Mouse (Mus musculus): Measurements from ENCODE around the gene Zfp970. TPM values are rescaled to one million over a fixed set of nuclear protein-coding genes. Genes with fewer than 3 reads are reported as not detected.
A peak's percentile ranks its signal among the peaks of the same experiment; 100 is the strongest.
"Not testable (repeated sequence)": the region's sequence is repeated elsewhere in the genome, so short reads cannot be mapped to it uniquely, and the experiment has no call there.

Zfp970 gene
- polyA plus RNA-seq (2015; fragmentation: Nextera tagmentation; extraction: Ambion mirVana) = 9.8 and 10.2 TPM in 2 replicates

DNA sequence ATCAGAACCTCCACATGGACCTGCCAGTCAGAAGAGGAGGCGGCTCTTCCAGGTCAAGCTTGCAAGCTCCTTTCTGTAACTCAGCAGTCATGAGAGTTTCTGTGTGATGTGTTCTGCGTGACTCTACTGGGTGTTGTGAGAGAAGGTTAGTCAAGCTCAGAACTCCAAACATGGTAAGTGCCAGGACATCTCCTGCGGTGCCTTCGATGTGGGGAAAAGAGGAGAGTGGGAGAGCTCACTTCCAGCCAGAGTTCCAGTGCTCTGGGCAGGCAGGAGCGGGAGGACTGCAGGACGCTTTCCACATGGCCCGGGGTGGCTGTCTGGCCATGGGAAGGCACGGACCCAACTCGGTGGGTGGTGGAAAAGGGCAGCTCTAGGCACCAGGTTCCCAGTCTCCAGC lies at the start of gene Zfp970:
Gene Zfp970 (plus strand): TSS at position 58 of the 400 bp plus-strand sequence.
- Histone ChIP-seq H3K4me2 (peak within 1 kb of the TSS; percentile 67), H3K4me3 (peak within 1 kb of the TSS; percentile 55), H3K9ac (peak within 1 kb of the TSS; percentile 77)
- not testable (repeated sequence) for H3K27me3 ChIP-seq (replicated peaks); H3K9me3 ChIP-seq; H3K36me3 ChIP-seq; H3K27ac ChIP-seq (replicated peaks); H3K4me1 ChIP-seq; ATAC-seq (ENCODE audit: extremely low read depth, insufficient number of reproducible peaks, low FRiP score, low TSS enrichment)
- 6% methylated on average over 8 of the region's 9 CpGs for WGBS

DNA sequence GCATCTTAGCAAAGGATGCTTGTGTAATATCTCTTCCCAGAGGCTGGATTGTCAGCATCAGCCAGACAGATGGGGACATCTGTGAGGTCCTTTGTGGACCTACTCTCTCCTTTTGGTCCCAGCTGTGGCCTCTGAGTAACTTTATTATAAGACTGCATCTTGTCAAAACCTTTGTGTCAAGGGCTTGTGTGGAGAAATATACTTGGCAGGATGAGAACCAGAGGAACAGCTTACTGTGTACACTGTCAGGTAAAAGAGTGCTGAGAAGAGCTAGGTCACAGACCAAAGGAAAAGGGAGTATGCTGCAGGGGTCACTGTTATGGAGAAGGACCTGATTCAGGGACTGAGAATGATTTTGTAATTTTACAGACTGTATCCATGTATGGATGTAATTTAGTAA lies 3.7 kb downstream of the Zfp970 start:
- not testable (repeated sequence) for H3K36me3 ChIP-seq; H3K27me3 ChIP-seq (replicated peaks); H3K4me1 ChIP-seq; H3K9ac ChIP-seq; H3K4me2 ChIP-seq; H3K27ac ChIP-seq (replicated peaks); H3K4me3 ChIP-seq; ATAC-seq (ENCODE audit: extremely low read depth, insufficient number of reproducible peaks, low FRiP score, low TSS enrichment); H3K9me3 ChIP-seq

DNA sequence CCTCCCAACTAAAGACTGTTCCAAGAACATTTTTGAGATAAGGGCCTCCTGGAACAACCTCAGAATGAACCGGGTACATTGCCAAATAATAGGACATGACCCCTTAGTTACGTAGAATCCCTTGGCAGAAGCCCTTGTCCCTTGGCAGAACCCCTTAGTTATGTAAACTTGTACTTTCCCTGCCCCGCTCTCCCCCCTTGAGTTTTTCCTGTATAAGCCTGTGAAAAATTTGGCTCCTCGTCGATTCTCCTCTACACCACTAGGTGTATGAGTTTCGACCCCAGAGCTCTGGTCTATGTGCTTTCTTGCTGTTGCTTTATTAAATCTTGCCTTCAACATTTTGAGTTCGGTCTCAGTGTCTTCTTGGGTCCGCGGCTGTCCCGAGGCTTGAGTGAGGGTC lies 7.7 kb downstream of the Zfp970 start:
- H3K9me3 ChIP-seq, H3K36me3 ChIP-seq: not testable (repeated sequence)
- WGBS = 74% methylated on average over 5 of the region's 10 CpGs

DNA sequence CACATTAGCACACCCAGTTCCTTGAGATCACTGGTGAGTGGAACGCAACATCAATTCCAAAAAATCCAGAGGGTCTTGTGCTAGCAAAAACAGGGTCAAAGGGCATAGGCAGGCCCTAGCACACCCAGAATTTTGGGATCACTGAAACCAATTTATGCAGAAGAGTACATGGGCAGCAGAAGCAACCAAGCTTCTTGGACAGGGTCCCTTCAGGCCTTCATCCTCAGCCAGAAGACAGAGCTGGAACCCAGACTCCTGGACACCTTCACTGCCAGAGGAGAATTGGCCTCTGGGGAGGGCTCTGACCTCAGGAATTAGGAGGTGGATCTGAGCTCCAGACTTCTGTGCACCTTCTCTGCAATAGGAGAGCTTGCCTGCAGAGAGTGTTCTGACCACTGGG lies 17.4 kb downstream of the Zfp970 start:
- H3K4me3 ChIP-seq; ATAC-seq (ENCODE audit: extremely low read depth, insufficient number of reproducible peaks, low FRiP score, low TSS enrichment); H3K27me3 ChIP-seq (replicated peaks): not testable (repeated sequence)

More for the DNA sequence above, 7.7 kb downstream of the Zfp970 start:
- not testable (repeated sequence) for H3K4me3 ChIP-seq; H3K4me1 ChIP-seq; ATAC-seq (ENCODE audit: extremely low read depth, insufficient number of reproducible peaks, low FRiP score, low TSS enrichment); H3K9ac ChIP-seq; H3K27ac ChIP-seq (replicated peaks); H3K4me2 ChIP-seq; H3K27me3 ChIP-seq (replicated peaks)

DNA sequence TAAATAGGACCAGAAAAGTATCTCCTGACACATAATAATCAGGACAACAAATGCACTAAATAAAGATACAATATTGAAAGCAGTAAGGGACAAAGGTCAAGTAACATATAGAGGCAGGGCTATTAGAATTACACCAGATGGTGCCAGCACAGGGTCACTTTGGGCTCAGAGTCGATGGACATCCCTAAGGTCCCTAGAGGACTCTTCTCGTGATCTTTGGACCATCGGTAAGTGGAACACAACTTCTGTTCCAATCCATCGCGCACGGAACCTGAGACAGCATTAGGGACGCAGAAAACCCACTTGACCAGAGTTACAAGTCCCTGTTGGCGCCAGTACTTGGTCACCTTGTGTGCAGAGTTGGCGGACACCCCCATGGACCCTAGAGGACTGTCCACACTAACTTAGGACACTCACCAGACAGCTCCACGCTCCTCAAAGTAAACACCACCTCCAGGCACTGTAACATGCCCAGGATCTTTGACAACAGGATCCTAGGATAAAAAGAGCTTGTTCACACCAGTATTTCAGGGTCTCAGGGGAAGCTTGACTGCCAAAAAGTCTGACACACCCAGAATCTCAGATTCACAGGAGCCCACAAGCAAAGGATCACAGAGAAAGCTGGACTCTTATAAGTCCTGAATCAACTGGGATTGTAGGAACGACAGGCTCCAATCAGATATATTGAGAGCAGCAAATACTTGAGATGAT lies 18.9 kb downstream of the Zfp970 start:
- 75% methylated on average over 11 of the region's 11 CpGs for WGBS
- not testable (repeated sequence) for ATAC-seq (ENCODE audit: extremely low read depth, insufficient number of reproducible peaks, low FRiP score, low TSS enrichment); H3K9ac ChIP-seq; H3K4me3 ChIP-seq; H3K4me1 ChIP-seq; H3K27ac ChIP-seq (replicated peaks); H3K9me3 ChIP-seq; H3K27me3 ChIP-seq (replicated peaks); H3K36me3 ChIP-seq; H3K4me2 ChIP-seq

More for the DNA sequence above, 17.4 kb downstream of the Zfp970 start:
- not testable (repeated sequence) for H3K9ac ChIP-seq; H3K36me3 ChIP-seq; H3K4me1 ChIP-seq; H3K9me3 ChIP-seq; H3K4me2 ChIP-seq; H3K27ac ChIP-seq (replicated peaks)
- 89% methylated on average over 1 of the region's 1 CpGs for WGBS

DNA sequence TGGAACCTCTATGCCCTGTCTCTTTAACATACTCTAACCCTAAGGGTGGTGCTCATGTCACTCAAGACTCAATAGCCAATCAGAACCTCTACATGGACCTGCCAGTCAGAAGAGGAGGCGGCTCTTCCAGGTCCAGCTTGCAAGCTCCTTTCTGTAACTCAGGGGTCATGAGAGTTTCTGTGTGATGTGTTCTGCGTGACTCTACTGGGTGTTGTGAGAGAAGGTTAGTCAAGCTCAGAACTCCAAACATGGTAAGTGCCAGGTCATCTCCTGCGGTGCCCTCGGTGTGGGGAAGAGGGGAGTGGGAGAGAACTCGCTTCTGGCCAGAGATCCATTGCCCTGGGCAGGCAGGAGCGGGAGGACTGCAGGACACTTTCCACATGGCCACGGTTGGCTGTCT lies 33.5 kb downstream of the Zfp970 start, which contains the start of gene Gm14403:
Gene Gm14403 (plus strand): TSS at position 149 of the 400 bp plus-strand sequence.
- H3K4me3 ChIP-seq = peak within 1 kb of the TSS; percentile 58
- not testable (repeated sequence) for ATAC-seq (ENCODE audit: extremely low read depth, insufficient number of reproducible peaks, low FRiP score, low TSS enrichment); H3K9me3 ChIP-seq; H3K27me3 ChIP-seq (replicated peaks); H3K4me1 ChIP-seq; H3K36me3 ChIP-seq; H3K27ac ChIP-seq (replicated peaks)
- peak within 1 kb of the TSS; percentile 64 for H3K4me2 ChIP-seq
- peak within 1 kb of the TSS; percentile 74 for H3K9ac ChIP-seq
- WGBS = 4% methylated on average over 7 of the region's 7 CpGs

DNA sequence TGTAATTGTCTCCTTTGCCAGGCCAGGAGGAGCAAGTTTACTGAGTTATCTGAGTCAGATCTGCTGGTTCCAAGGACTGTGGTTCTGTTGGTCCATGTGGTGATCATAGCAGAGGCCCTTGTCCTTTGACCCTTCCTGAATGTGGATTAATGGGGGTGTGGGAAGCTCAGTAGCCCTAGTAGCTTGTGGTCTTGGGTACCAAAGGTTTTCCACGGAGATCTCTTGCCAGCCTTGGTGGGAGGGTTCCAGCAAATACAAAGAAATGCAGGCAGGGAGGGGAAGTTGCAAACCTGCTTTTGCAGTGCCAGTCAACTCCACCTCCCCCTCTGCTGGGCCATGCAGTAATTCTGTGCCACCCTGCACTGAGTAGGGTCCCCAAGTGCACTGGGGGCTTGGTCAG lies 34.6 kb downstream of the Zfp970 start:
- not testable (repeated sequence) for H3K9ac ChIP-seq; H3K27me3 ChIP-seq (replicated peaks); H3K9me3 ChIP-seq; H3K36me3 ChIP-seq; H3K27ac ChIP-seq (replicated peaks); H3K4me1 ChIP-seq; ATAC-seq (ENCODE audit: extremely low read depth, insufficient number of reproducible peaks, low FRiP score, low TSS enrichment); H3K4me2 ChIP-seq; H3K4me3 ChIP-seq
- WGBS = 63% methylated on average over 1 of the region's 1 CpGs

DNA sequence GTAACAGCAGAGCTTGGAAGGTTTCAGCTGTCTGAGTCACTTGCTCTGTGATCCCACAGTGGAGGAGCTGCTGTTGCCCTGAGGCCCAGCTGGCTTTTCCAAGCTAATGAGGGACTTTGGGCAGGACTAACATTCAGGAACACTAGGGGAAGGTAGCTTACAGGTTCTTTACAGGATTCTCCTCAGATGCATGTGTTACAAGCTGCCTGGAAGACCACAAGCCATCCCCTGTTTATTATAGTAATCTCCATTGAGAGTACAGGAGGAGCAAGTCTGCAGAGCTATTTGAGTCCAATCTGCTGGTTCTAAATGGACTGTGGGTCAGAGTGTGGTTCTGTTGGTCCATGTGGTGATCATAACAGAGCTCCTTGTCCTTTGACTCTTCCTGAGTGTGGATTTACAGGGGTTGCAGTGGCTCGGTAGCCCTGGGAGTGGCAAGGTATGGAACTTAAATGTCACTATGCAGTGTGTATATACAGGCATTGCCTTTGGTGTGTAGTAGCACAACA lies 40.7 kb downstream of the Zfp970 start:
- not testable (repeated sequence) for ATAC-seq (ENCODE audit: extremely low read depth, insufficient number of reproducible peaks, low FRiP score, low TSS enrichment); H3K4me3 ChIP-seq; H3K4me1 ChIP-seq; H3K9ac ChIP-seq; H3K36me3 ChIP-seq; H3K4me2 ChIP-seq; H3K27me3 ChIP-seq (replicated peaks); H3K9me3 ChIP-seq; H3K27ac ChIP-seq (replicated peaks)
- 85% methylated on average over 1 of the region's 1 CpGs for WGBS

DNA sequence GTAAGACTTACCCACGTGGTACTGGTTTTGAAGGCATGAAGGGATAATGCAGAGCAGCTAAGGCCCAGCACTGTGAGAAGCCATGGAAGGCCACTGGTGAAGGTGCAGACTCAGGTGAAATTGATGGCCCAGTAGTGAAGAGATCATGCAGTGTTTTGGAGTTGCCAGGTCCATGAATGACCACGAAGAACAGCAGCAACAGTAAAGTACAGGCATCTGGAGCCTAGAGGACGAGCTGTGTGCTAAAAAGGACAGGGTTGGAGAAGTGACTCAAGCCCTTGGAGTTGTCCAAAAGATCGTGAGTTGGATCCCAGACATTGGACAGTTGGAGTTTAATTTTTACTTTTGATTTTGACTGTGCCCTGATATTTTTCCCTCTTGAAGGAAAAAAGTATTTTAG lies 46.8 kb downstream of the Zfp970 start:
- ATAC-seq (ENCODE audit: extremely low read depth, insufficient number of reproducible peaks, low FRiP score, low TSS enrichment); H3K36me3 ChIP-seq; H3K9ac ChIP-seq; H3K27ac ChIP-seq (replicated peaks); H3K4me3 ChIP-seq; H3K27me3 ChIP-seq (replicated peaks); H3K4me1 ChIP-seq; H3K9me3 ChIP-seq; H3K4me2 ChIP-seq: not testable (repeated sequence)
- WGBS = 73% methylated on average over 4 of the region's 4 CpGs

DNA sequence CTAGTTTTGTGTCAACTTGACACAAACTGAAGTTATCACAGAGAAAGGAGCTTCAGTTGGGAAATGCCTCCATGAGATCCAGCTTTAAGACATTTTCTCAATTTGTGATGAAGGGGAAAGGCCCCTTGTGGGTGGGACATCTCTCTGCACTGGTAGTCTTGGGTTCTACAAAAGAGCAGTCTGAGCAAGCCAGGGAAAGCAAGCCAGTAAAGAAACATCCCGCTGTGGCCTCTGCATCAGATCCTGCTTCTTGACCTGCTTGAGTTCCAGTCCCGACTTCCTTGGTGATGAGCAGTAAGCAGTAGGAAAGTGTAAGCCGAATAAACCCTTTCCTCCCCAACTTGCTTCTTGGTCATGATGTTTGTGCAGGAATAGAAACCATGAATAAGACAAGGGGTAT lies 47.4 kb downstream of the Zfp970 start:
- H3K9ac ChIP-seq; H3K4me2 ChIP-seq; H3K4me1 ChIP-seq; H3K4me3 ChIP-seq; H3K27me3 ChIP-seq (replicated peaks); ATAC-seq (ENCODE audit: extremely low read depth, insufficient number of reproducible peaks, low FRiP score, low TSS enrichment); H3K36me3 ChIP-seq; H3K9me3 ChIP-seq; H3K27ac ChIP-seq (replicated peaks): not testable (repeated sequence)
- WGBS = 79% methylated on average over 3 of the region's 3 CpGs

DNA sequence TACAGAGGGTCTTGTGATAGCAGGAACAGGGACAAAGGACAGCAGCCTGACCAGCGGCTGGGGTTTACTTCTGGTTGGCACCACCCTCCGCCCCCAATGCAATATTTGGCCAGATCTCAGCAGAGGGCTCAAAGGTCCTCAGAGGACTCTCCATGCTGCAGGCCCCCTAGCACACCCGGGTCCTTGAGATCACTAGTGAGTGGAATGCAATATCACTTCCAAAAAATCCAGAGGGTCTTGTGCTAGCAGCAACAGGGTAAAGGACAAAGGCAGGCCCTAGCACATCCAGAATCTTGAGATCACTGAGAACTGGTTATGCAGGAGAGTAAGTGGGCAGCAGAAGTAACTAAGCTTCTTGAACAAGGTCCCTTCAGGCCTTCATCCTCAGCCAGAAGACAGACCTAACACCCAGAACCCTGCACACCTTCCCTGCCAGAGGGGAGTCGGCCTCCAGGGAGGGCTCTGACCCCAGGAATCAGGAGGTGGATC lies 49.5 kb downstream of the Zfp970 start:
- 84% methylated on average over 4 of the region's 4 CpGs for WGBS
- not testable (repeated sequence) for ATAC-seq (ENCODE audit: extremely low read depth, insufficient number of reproducible peaks, low FRiP score, low TSS enrichment); H3K9ac ChIP-seq

DNA sequence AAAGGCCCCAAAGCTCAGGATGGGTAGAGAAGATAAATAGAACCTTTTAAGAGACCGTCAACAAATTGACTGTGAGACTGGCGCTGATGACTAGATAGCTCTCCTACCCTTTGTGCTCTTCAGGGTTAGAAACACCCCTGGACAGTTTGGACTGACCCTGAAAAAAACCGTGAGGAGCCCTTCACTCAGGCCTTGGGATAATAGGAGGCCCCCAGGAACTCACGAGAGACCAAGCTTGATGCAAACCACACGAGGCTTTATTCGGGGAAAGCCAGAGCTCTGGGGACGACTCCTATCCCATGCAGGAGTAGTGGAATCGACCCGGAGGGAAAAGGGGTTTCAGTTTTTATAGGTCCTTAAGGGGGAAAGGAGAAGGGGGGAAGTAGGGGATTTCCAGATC lies 53.2 kb downstream of the Zfp970 start:
- not testable (repeated sequence) for H3K4me2 ChIP-seq; H3K4me3 ChIP-seq; ATAC-seq (ENCODE audit: extremely low read depth, insufficient number of reproducible peaks, low FRiP score, low TSS enrichment); H3K9ac ChIP-seq; H3K27me3 ChIP-seq (replicated peaks); H3K27ac ChIP-seq (replicated peaks); H3K36me3 ChIP-seq; H3K4me1 ChIP-seq
- WGBS = 74% methylated on average over 9 of the region's 9 CpGs
- peaks cover 42% of the 10 kb centered on the region for H3K9me3 ChIP-seq

More for the DNA sequence above, 49.5 kb downstream of the Zfp970 start:
- H3K36me3 ChIP-seq; H3K4me3 ChIP-seq; H3K27ac ChIP-seq (replicated peaks); H3K4me1 ChIP-seq; H3K4me2 ChIP-seq; H3K27me3 ChIP-seq (replicated peaks): not testable (repeated sequence)
- H3K9me3 ChIP-seq = peaks cover 24% of the 10 kb centered on the region
